Mouse (Mus musculus): ENCODE measurements at regions not wholly inside any gene's neighbourhood (a gene's known extent, or its start where the extent isn't known, plus 50 kb on each side); places are given as distances from the start of the nearest gene placed in this dataset.

GRCm38 (mm10) chr10:72132407-72132806 lies 522.2 kb upstream of the Zwint start:
- H3K4me2 ChIP-seq (replicated peaks; ENCODE audit: low read depth, low read length): no peak overlapping the region
- no peak for TF ChIP-seq CTCF (IDR thresholded peaks at IDR 0.05)
- TF ChIP-seq EP300 (IDR thresholded peaks at IDR 0.05): no peak
- 63% methylated on average over 2 of the region's 2 CpGs for WGBS
- H3K9me3 ChIP-seq (ENCODE audit: low read length): no peaks in the 10 kb centered on the region
- H3K27ac ChIP-seq (ENCODE audit: low read length): no peak overlapping the region
- ATAC-seq (no peak), DNase-seq (ENCODE audit: low spot score) (no peak)
- H3K27me3 ChIP-seq (replicated peaks; ENCODE audit: insufficient read depth, low read length): no peaks in the 10 kb centered on the region
- H3K9ac ChIP-seq (replicated peaks; ENCODE audit: low read depth): no peak overlapping the region
- no peaks in the 10 kb centered on the region for H3K36me3 ChIP-seq (ENCODE audit: insufficient read depth, low read length)
- no peaks in the 10 kb centered on the region for H3K4me1 ChIP-seq (ENCODE audit: insufficient read depth, low read depth, low read length)
- H3K4me3 ChIP-seq (ENCODE audit: low read depth, low read length): no peak overlapping the region
